Mouse (Mus musculus) frontal cortex, postnatal 14 days (tissue): Measurements from ENCODE around the gene Srp72.
A peak's percentile ranks its signal among the peaks of the same experiment; 100 is the strongest.

ENCODE experiments used
- DNase-seq, 2 experiments: peaks; one replicate each; pipeline ENCODE4 v3.0.0; 2022; ENCODE audit warnings: low spot score in 2 of 2

Gene Srp72

GRCm38 (mm10) chr5:76974554-76975285 lies at the start of gene Srp72:
Srp72 (plus strand) TSS chr5:76974683.
- DNase-seq, result peak; percentile 64 to 69

GRCm38 (mm10) chr5:76928124-76928832 lies 46.2 kb upstream of the Srp72 start:
- no peak for DNase-seq

DNA sequence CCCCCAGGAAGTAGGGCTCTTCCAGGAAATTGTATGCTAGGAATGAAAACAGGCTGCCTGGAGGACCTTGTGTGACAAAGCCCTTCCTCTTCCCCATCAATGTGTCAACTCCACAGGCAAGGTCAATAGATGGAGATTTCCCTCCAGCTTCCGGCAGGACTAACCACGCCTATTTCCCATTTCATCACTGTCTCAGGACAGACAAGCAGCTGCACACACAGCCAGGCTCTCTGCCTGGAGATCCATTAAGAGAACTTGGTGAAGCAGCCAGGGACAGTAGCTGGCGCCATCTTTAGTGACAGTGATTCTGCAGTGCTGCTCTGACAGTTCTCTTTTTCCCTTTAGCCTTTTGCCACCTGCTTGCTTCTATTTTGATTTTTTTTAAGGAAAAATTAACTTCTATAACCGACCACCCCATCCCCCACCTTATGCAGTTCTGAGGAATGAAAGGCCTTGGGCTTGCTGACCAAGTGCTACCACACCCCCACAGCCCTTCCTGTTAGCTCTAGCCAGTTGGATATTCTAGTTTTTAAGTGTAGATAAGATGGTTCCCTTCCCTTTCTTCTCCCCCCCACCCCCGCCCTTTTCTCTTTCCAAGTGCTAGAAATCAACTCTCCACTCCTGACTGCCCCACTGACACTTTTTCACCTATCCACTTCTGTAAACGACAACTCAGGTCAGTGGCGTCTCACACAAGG lies 45.2 kb upstream of the Srp72 start:
- DNase-seq, result no peak

DNA sequence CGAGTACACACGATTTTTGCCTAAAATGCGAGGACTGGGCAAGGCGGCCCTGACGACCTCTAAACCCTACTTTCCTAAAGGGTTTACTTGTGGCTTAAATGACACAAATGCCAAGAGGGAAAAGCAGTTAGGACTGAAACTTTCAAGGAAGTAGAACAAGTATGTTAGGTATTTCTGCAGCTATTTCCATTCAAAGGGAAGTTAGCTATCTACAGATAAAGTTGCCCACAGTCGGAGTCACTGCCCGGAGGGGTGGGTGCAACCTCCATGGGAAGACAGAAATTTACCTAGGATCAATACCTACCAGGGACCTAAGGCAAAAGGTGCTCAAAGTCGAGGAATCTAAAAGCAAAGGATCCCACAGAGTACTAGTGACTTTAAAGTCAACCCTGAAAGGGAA lies 34.8 kb upstream of the Srp72 start:
- no peak for DNase-seq

GRCm38 (mm10) chr5:76941975-76942374 lies 32.5 kb upstream of the Srp72 start:
- DNase-seq, result no peak

DNA sequence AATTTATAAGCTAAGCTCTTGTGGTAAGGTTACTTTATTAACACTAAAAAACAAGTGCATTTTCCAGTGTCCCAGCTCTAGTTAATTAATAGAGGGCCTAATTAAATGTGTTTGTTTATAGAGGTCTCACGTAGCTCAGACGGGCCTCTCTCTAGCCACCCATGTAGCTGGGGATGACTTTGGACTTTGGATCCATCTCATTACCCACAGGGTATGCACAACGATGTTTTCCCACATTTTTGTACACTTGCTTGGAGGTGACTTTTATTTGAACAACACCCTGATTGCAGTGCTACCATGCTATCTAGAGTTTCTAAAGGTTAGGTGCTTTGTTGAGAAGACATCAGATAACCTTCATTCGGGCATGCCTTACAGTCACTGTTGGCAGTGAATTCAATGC lies 32.0 kb upstream of the Srp72 start:
- no peak for DNase-seq

GRCm38 (mm10) chr5:76944965-76945677 lies 29.4 kb upstream of the Srp72 start:
- no peak for DNase-seq

DNA sequence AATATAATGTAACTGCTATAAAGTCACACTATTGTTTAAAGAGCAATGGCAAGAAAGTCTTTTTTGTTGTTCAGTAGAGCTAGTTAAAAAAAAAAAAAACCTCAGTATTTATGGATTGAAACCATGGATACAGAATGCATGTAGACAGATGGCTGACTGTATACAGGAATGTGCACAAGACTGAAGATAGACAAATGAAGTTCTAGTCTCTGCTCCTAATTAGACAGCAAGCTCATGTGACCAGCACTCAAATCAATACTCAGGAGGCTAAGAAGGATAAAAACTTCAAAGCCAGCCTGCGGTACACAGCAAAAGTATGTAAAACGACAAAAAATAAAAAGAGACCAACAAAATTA lies 28.8 kb upstream of the Srp72 start:
- no peak for DNase-seq

GRCm38 (mm10) chr5:76947142-76947541 lies 27.3 kb upstream of the Srp72 start:
- no peak for DNase-seq

- DNase-seq, result no peak
Observed at GRCm38 (mm10) chr5:76947758-76948157, 26.7 kb upstream of the Srp72 start.

GRCm38 (mm10) chr5:76950343-76951105 lies 24.0 kb upstream of the Srp72 start:
- DNase-seq, result no peak

DNA sequence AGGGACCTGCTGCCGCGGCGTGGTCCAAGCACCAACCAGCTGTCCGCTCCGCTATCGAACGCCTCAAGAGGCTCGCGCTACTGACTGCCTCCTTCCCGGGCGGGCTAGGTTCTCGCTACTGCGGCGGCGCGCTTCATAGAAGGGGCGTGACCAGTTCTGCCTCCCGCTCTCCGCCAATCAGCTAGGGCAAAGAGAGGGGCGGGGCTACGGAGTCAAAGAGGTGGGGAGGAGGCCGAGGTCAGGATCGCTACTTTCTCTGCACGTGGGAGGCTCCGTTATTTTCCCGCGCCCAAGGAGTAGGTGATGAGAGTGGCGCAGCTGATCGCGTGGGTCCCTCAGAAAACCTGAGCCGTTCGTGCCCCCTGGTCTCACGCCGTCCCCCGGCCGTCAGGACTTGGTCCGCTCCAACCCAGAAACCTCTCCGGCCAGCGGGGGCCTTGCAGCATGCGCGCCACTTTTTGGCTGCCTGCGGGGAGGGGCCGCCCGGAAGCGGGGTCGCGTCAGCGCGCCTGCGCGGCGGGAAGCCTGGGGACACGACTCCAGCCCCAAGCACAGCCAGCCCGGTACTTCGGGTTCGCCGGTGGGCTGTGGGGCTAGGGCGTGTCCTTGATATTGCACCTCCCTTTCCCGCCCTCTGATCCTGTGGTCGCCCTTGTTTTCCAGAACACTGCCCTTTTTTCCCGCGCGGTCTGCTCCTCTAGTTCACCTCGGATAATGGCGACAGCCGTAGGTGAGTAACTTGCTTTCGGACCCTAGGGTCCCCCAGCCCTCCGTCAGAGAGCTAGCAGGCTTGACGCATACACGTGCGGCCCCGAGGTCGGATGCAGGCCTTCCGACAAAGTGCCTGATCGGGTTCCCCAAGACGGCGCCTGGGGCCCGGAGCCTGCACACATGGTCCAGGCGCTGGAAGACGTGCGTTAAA lies 23.1 kb upstream of the Srp72 start, which contains the start of the genes Paics and Ppat:
TSS of gene Paics (plus strand) at position 202 of the 922 bp plus-strand sequence.
TSS of gene Ppat (minus strand) at position 473 of the 922 bp plus-strand sequence.
- peak; percentile 95 to 96 for DNase-seq

DNA sequence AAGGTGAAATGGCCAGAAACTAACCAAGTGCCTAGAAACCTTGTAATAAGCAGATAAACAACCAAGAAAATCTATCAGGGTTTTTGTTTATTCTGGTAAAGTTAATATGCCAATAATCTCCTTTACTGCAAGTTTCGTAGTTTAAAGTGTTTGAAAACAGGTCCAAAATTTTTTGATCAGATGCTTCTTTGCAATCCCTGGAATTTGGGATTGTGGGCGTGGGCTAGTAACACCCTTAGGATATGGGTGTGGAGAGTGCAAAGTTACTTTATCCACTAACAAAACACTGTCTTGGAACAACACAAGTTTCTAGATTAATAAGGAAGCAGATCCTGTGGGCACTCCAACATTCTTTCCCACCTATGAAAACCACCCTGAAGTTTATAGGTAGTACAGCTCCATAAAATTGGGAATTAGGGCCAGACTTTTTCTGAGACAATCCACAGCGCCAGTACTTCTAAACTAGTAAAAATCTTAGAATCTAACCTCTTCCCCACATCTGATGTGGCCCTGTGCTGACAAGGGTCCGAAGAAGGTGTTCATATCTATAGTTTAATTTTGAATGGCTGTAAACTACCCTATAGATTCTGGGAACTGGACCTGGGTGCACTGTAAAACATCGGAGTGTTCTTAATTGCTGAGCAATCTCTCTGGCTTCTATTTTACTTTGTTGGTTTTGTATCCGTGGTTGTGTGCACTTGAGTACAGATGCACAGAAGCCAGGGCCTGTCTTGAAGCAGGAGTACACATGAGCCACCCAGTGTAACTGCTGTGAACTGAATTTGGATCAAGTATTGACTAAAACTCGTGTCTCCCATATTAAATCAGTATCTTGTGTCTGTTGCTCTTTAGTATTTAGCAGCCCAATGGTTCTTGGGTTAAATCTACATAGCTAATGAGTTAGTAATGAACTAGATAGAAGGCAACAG lies 22.1 kb upstream of the Srp72 start:
- DNase-seq, result no peak

GRCm38 (mm10) chr5:76953794-76954193 lies 20.7 kb upstream of the Srp72 start:
- no peak for DNase-seq

GRCm38 (mm10) chr5:76954271-76954900 lies 20.1 kb upstream of the Srp72 start:
- no peak for DNase-seq

DNA sequence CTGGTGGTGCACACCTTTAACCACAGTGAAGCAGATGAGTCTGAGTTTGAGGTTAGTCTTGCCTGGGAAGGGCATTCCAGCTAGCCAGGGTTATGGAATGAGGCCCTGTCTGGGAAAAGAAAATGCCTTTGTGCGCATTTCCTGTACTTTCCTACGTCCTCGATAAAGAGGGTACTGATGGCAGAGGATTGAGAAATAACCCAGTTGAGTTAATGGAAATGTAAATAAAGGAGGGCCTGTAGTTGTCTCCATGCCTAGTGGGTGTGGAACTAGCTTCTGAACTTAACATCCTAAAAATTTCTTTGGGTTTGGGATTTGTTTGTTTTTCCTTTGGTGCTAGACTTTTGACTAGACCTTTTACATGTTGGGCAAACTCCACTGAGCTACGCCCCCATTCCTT lies 19.0 kb upstream of the Srp72 start:
- DNase-seq, result no peak

GRCm38 (mm10) chr5:76957954-76958353 lies 16.5 kb upstream of the Srp72 start:
- no peak for DNase-seq

- no peak for DNase-seq
Observed at GRCm38 (mm10) chr5:76959587-76959986, 14.9 kb upstream of the Srp72 start.

DNA sequence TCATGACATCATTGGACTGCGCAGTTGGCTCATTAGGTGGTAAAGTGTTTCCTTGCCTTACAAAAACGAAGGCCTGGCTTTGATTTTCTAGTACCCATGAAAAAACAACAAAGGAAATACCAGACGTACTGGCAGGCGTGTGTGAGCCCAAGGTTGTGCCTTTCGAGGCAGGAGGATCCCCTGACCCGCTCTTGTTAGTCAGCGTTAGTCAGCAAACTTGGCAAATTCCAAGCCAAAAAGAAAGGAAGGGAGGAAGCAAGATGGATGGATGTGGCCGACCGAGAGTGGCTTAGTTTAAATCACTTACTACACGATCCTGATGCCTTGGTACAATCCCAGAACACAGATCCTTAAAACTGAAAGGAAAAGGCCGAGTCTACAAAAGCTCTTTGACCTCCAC lies 11.9 kb upstream of the Srp72 start:
- DNase-seq, result no peak
